Mouse (Mus musculus) brown adipose tissue, adult 24 weeks (tissue): ENCODE measurements around the gene Esp34. TPM values are rescaled to one million over a fixed set of nuclear protein-coding genes. Genes with fewer than 3 reads are reported as not detected.

Experiments used
- H3K27ac ChIP-seq: fragments of 200-500 bp; replicated peaks from 2 replicates; pipeline ENCODE4 v1.5.1; 2012; ENCODE audit warnings: low read depth, mild to moderate bottlenecking, low read length
- H3K4me1 ChIP-seq: fragments of 200-500 bp; 2 replicates; pipeline ENCODE4 v1.6.1; 2012; ENCODE audit warnings: low read length, mixed read lengths; ENCODE audit not compliant: control insufficient read depth, insufficient read depth, insufficient read length
- H3K4me3 ChIP-seq: fragments of 200-500 bp; 2 replicates; pipeline ENCODE4 v1.5.1; 2012; ENCODE audit warnings: low read depth, mild to moderate bottlenecking, low read length, moderate library complexity; ENCODE audit not compliant: insufficient read depth
- polyA plus RNA-seq: library from polyadenylated mRNA; stranded (reverse); fragments of >200 nt; gene quantifications from 2 replicates; pipeline ENCODE4 v1.2.4, GENCODE M21; 2012; ENCODE audit not compliant: missing spikeins, insufficient read depth, insufficient read length

Gene Esp34
- not detected in 2 replicates for polyA plus RNA-seq

- H3K4me1 ChIP-seq, result no peaks in the 10 kb centered on the region
- no peak within 1 kb of the TSS for H3K27ac ChIP-seq
- no peak within 1 kb of the TSS for H3K4me3 ChIP-seq
Measured at GRCm38 (mm10) chr17:38553892-38554291, at the start of gene Esp34. Gene Esp34 (plus strand): TSS chr17:38554192.

- no peaks in the 10 kb centered on the region for H3K4me1 ChIP-seq
- no peak overlapping the region for H3K4me3 ChIP-seq
- no peak overlapping the region for H3K27ac ChIP-seq
Measured at GRCm38 (mm10) chr17:38562527-38562926, 8.5 kb downstream of the Esp34 start.

Other genes with a start within 250 kb of the Esp34 start
- gene Olfr137, start 246.6 kb upstream of the Esp34 start, polyA plus RNA-seq, result not detected in 2 replicates
- not detected in 2 replicates for gene Olfr136, start 224.4 kb upstream of the Esp34 start, polyA plus RNA-seq
- not detected in 2 replicates for gene Esp36, start 134.0 kb upstream of the Esp34 start, polyA plus RNA-seq
- not detected in 2 replicates for gene Esp31, start 85.3 kb downstream of the Esp34 start, polyA plus RNA-seq